Mouse (Mus musculus) lung, embryonic 16.5 days (tissue): ENCODE results near the gene Col9a1. TPM values are rescaled to one million over a fixed set of nuclear protein-coding genes. Genes with fewer than 3 reads are reported as not detected.

Source experiments
- ATAC-seq: fragments of 200-750 bp; cut with Nextera tagmentation; 2 replicates; pipeline ENCODE4 v1.8.0; 2017; ENCODE audit warnings: low read depth, mild to moderate bottlenecking, moderate library complexity
- H3K27ac ChIP-seq: fragments of 300-500 bp; sonication (generic); 2 replicates; pipeline ENCODE4 v1.5.1; 2014; ENCODE audit warnings: mild to moderate bottlenecking, control low read depth, low read length
- H3K27me3 ChIP-seq: fragments of 300-500 bp; sonication (generic); 2 replicates; pipeline ENCODE4 v1.6.1; 2014; ENCODE audit warnings: low read depth, low read length, mixed read lengths; ENCODE audit not compliant: control insufficient read depth, insufficient read depth
- H3K36me3 ChIP-seq: fragments of 300-500 bp; sonication (generic); 2 replicates; pipeline ENCODE4 v1.6.1; 2014; ENCODE audit warnings: low read length; ENCODE audit not compliant: control insufficient read depth, insufficient read depth
- H3K4me1 ChIP-seq: fragments of 300-500 bp; sonication (generic); replicated peaks from 2 replicates; pipeline ENCODE4 v1.6.1; 2014; ENCODE audit warnings: low read length, mixed read lengths; ENCODE audit not compliant: control insufficient read depth, insufficient read depth
- H3K4me2 ChIP-seq: fragments of 300-500 bp; sonication (generic); 2 replicates; pipeline ENCODE4 v1.6.1; 2014; ENCODE audit warnings: low read depth, low read length, control low read depth
- H3K4me3 ChIP-seq: fragments of 300-500 bp; sonication (generic); 2 replicates; pipeline ENCODE4 v1.5.1; 2014; ENCODE audit warnings: mild to moderate bottlenecking, low read length, control low read depth
- H3K9ac ChIP-seq: fragments of 300-500 bp; sonication (generic); 2 replicates; pipeline ENCODE4 v1.6.1; 2014; ENCODE audit warnings: low read length, control low read depth
- H3K9me3 ChIP-seq: fragments of 300-500 bp; sonication (generic); 2 replicates; pipeline ENCODE4 v1.6.1; 2016; ENCODE audit warnings: low read length; ENCODE audit not compliant: control insufficient read depth
- WGBS: fragments of 180-500 bp; shearing (Covaris S2); extraction: QIAGEN DNeasy Blood & Tissue Kit; methylation state at CpG from one replicate; pipeline ENCODE4 v1.1.7; 2014; 5-methylcytosine and 5-hydroxymethylcytosine counted together
- polyA plus RNA-seq: library from polyadenylated mRNA; unstranded; fragments of >200 nt; fragmentation: Nextera tagmentation; extraction: Ambion mirVana; gene quantifications from 2 replicates; pipeline ENCODE4 v1.2.1, GENCODE M21; 2015

Gene Col9a1
- polyA plus RNA-seq: 12.7 and 13.1 TPM in 2 replicates

- Histone ChIP-seq H3K4me3 (no peak within 1 kb of the TSS), H3K27me3 (no peaks in the 10 kb centered on the region), H3K36me3 (no peaks in the 10 kb centered on the region), H3K9ac (no peak within 1 kb of the TSS), H3K27ac (no peak within 1 kb of the TSS), H3K9me3 (no peaks in the 10 kb centered on the region), H3K4me1 (no peaks in the 10 kb centered on the region), H3K4me2 (no peak within 1 kb of the TSS)
- WGBS: 74% methylated on average over 6 of the region's 6 CpGs
- ATAC-seq: no peak
These were observed at the start of gene Col9a1 for GRCm38 (mm10) chr1:24177224-24177851. Gene Col9a1, plus strand, starts transcription at chr1:24177610.

- no peaks in the 10 kb centered on the region for H3K36me3 ChIP-seq
- ATAC-seq: no peak
- no peaks in the 10 kb centered on the region for H3K27me3 ChIP-seq
- no peak overlapping the region for H3K27ac ChIP-seq
- H3K9me3 ChIP-seq: no peaks in the 10 kb centered on the region
- H3K4me3 ChIP-seq: no peak overlapping the region
- no peak overlapping the region for H3K4me2 ChIP-seq
- H3K9ac ChIP-seq: no peak overlapping the region
- WGBS: 55% methylated on average over 6 of the region's 6 CpGs
- H3K4me1 ChIP-seq: no peaks in the 10 kb centered on the region
These were observed 49.5 kb upstream of the Col9a1 start for GRCm38 (mm10) chr1:24127866-24128265.

GRCm38 (mm10) chr1:24133853-24134252, 43.6 kb upstream of the Col9a1 start:
- WGBS: 31% methylated on average over 19 of the region's 19 CpGs
- H3K9me3 ChIP-seq: no peaks in the 10 kb centered on the region
- no peak overlapping the region for H3K9ac ChIP-seq
- no peak for ATAC-seq
- no peaks in the 10 kb centered on the region for H3K27me3 ChIP-seq
- H3K4me1 ChIP-seq: no peaks in the 10 kb centered on the region
- H3K4me2 ChIP-seq: no peak overlapping the region
- no peak overlapping the region for H3K27ac ChIP-seq
- no peak overlapping the region for H3K4me3 ChIP-seq
- no peaks in the 10 kb centered on the region for H3K36me3 ChIP-seq

- Histone ChIP-seq H3K9ac (no peak overlapping the region), H3K9me3 (no peaks in the 10 kb centered on the region), H3K4me1 (no peaks in the 10 kb centered on the region), H3K4me2 (no peak overlapping the region), H3K36me3 (no peaks in the 10 kb centered on the region), H3K27ac (no peak overlapping the region), H3K4me3 (no peak overlapping the region), H3K27me3 (no peaks in the 10 kb centered on the region)
- ATAC-seq: 0 out of 2 replicates have a peak, but pooled peaks have one; percentile 41
- 0% methylated on average over 1 of the region's 1 CpGs for WGBS
These were observed 42.6 kb upstream of the Col9a1 start for GRCm38 (mm10) chr1:24134792-24135191.

GRCm38 (mm10) chr1:24137133-24137532, 40.3 kb upstream of the Col9a1 start:
- no peaks in the 10 kb centered on the region for H3K4me1 ChIP-seq
- no peak overlapping the region for H3K9ac ChIP-seq
- 9% methylated on average over 3 of the region's 3 CpGs for WGBS
- no peaks in the 10 kb centered on the region for H3K36me3 ChIP-seq
- no peaks in the 10 kb centered on the region for H3K9me3 ChIP-seq
- ATAC-seq: no peak; the same call in 1 of the 2 replicates
- no peak overlapping the region for H3K4me2 ChIP-seq
- H3K4me3 ChIP-seq: no peak overlapping the region
- H3K27me3 ChIP-seq: no peaks in the 10 kb centered on the region
- H3K27ac ChIP-seq: no peak overlapping the region

- Histone ChIP-seq H3K27ac (no peak overlapping the region), H3K27me3 (no peaks in the 10 kb centered on the region), H3K4me2 (no peak overlapping the region), H3K36me3 (no peaks in the 10 kb centered on the region), H3K4me1 (no peaks in the 10 kb centered on the region), H3K9ac (no peak overlapping the region), H3K9me3 (no peaks in the 10 kb centered on the region), H3K4me3 (no peak overlapping the region)
- ATAC-seq: no peak
- WGBS: 71% methylated on average over 6 of the region's 6 CpGs
These were observed 36.9 kb upstream of the Col9a1 start for GRCm38 (mm10) chr1:24140555-24140954.

- no peaks in the 10 kb centered on the region for H3K4me1 ChIP-seq
- H3K9me3 ChIP-seq: no peaks in the 10 kb centered on the region
- H3K27me3 ChIP-seq: no peaks in the 10 kb centered on the region
- no peak for ATAC-seq
- no peak overlapping the region for H3K27ac ChIP-seq
- 74% methylated on average over 8 of the region's 8 CpGs for WGBS
- no peak overlapping the region for H3K4me3 ChIP-seq
- H3K9ac ChIP-seq: no peak overlapping the region
- H3K4me2 ChIP-seq: no peak overlapping the region
- no peaks in the 10 kb centered on the region for H3K36me3 ChIP-seq
These were observed 33.9 kb upstream of the Col9a1 start for GRCm38 (mm10) chr1:24143504-24143903.

DNA sequence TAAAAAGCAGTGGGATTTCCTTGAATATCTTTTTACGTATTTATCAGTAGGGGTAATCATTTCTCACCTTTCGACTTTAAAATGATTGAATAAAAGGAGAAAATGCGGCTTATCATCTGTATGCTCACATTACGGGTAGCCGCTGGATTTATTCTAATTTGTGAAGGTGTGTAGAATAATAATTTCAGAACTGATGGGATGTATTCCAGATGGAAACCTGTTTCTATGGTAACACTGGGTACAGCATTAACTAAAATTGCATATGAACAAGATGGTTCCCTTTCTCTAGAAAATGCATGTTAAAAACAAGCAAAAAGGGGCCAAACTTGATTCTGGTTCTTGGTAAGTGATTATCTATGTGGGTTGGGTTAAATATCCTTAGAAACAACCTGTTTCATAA, 19.7 kb upstream of the Col9a1 start:
- no peak overlapping the region for H3K27ac ChIP-seq
- ATAC-seq: no peak
- no peak overlapping the region for H3K4me2 ChIP-seq
- no peak overlapping the region for H3K9ac ChIP-seq
- H3K4me3 ChIP-seq: no peak overlapping the region
- H3K4me1 ChIP-seq: no peaks in the 10 kb centered on the region
- no peaks in the 10 kb centered on the region for H3K27me3 ChIP-seq
- no peaks in the 10 kb centered on the region for H3K36me3 ChIP-seq
- 92% methylated on average over 5 of the region's 5 CpGs for WGBS
- no peaks in the 10 kb centered on the region for H3K9me3 ChIP-seq

- Histone ChIP-seq H3K9ac (no peak overlapping the region), H3K4me2 (no peak overlapping the region), H3K4me1 (no peaks in the 10 kb centered on the region), H3K9me3 (no peaks in the 10 kb centered on the region), H3K36me3 (no peaks in the 10 kb centered on the region), H3K4me3 (no peak overlapping the region), H3K27me3 (no peaks in the 10 kb centered on the region), H3K27ac (no peak overlapping the region)
- 36% methylated on average over 6 of the region's 6 CpGs for WGBS
- ATAC-seq: no peak
These were observed 8.0 kb upstream of the Col9a1 start for GRCm38 (mm10) chr1:24169410-24169809.
